Mouse (Mus musculus) testis, adult 2 months (tissue): ENCODE measurements around the gene Mest. TPM values are rescaled to one million over a fixed set of nuclear protein-coding genes. Genes with fewer than 3 reads are reported as not detected.

ENCODE experiments used
- H3K27ac ChIP-seq: fragments of 200-500 bp; 2 replicates; pipeline ENCODE4 v1.5.1; 2012; ENCODE audit warnings: low read depth, low read length; ENCODE audit not compliant: control insufficient read depth, insufficient read depth
- H3K27me3 ChIP-seq: fragments of 200-500 bp; 2 replicates; pipeline ENCODE4 v1.6.1; 2012; ENCODE audit warnings: mild to moderate bottlenecking, low read length, moderate library complexity; ENCODE audit not compliant: control insufficient read depth, insufficient read depth
- H3K36me3 ChIP-seq: fragments of 200-500 bp; 2 replicates; pipeline ENCODE4 v1.6.1; 2012; ENCODE audit warnings: mild to moderate bottlenecking, low read length; ENCODE audit not compliant: control insufficient read depth, insufficient read depth
- H3K4me1 ChIP-seq: fragments of 200-500 bp; 2 replicates; pipeline ENCODE4 v1.6.1; 2012; ENCODE audit warnings: low read length; ENCODE audit not compliant: control insufficient read depth, insufficient read depth
- H3K4me3 ChIP-seq: fragments of 200-500 bp; 2 replicates; pipeline ENCODE4 v1.5.1; 2012; ENCODE audit warnings: low read depth, mild to moderate bottlenecking, low read length, moderate library complexity, mixed read lengths; ENCODE audit not compliant: control insufficient read depth
- CTCF ChIP-seq: fragments of 200-500 bp; IDR thresholded peaks from 2 replicates; pipeline ENCODE4 v1.5.1; 2012; ENCODE audit warnings: low read depth, mild to moderate bottlenecking, inconsistent platforms, low read length, moderate library complexity; ENCODE audit not compliant: control insufficient read depth, insufficient read depth, insufficient replicate concordance
- POLR2A ChIP-seq: fragments of 200-500 bp; IDR thresholded peaks from 2 replicates; pipeline ENCODE4 v1.6.1; 2012; ENCODE audit warnings: low read depth, mild to moderate bottlenecking, inconsistent platforms, low read length, moderate library complexity; ENCODE audit not compliant: control insufficient read depth
- polyA plus RNA-seq: library from polyadenylated mRNA; depleted of rRNA; stranded (reverse); fragments of >200 nt; gene quantifications from 2 replicates; pipeline ENCODE4 v1.2.3, GENCODE M21; 2012; rRNA removed

Mest gene
- polyA plus RNA-seq = 7.8 and 8.0 TPM in 2 replicates

DNA sequence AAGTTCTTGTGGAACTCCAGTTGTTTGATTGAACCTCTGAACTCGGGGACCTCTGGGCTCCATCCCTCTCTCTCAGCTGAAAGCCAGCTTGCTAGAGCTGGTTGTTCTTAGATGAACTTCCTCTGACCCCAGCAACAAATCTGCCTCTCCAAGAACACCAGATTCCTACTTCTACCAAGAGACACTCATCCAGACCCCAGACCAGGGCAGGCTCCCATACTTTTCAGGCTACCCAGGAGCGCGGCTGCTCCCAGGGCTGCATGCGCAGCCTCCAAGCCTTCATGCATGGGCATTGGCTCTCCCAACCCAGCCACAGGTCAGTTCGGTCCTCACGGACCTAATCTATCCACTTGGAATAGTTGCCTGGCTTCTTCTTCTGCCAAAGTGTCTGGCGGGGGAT is at the start of gene Mest:
Mest (plus strand) TSS at position 217 of the 400 bp plus-strand sequence.
- no peaks in the 10 kb centered on the region for H3K36me3 ChIP-seq
- H3K27me3 ChIP-seq = no peaks in the 10 kb centered on the region
- TF ChIP-seq POLR2A = no peak
- TF ChIP-seq CTCF = no peak
- no peak within 1 kb of the TSS for H3K4me3 ChIP-seq
- no peak within 1 kb of the TSS for H3K27ac ChIP-seq
- H3K4me1 ChIP-seq = no peaks in the 10 kb centered on the region

DNA sequence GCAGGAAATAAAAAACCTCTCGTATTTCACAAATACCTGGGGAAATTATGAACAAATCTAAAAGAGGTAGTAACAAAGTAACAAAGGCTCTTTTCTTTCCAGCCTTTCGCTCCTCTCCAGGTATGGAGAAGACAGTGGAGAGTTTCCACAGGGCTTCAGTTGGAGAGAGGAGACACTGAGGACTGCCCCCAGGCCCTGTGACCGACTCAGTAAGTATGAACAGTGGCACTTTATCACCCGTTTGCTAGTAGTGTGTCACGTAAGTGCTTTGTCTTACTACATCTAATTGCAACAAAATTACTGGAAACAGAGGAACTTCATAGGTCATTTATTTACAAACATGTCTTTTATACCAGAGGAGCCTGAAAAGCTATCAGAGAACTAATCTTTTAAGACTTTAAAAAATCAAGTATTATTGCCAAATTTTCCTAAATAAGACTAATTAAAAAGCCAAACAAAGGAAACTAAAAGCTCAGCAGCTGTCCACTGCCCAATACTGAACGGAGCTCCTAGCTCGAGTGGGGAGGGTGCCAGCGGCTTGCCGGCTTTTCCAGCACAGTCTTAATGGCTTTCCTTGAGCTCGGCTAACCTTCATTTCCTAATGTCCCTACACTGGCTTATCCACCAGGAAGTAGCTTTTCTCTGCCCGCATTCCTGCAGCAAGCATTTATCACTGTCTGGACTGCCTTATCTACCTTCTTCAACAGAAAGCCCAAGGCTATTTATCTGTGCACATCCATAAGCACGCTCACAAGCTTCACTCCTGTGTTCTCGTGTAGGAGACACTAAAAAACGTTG is 49.4 kb upstream of the Mest start:
- Histone ChIP-seq H3K36me3 (no peaks in the 10 kb centered on the region; the same call in 1 of the 2 replicates), H3K27ac (no peak overlapping the region), H3K4me1 (no peaks in the 10 kb centered on the region), H3K27me3 (no peaks in the 10 kb centered on the region), H3K4me3 (no peak overlapping the region)
- TF ChIP-seq CTCF = no peak
- no peak for TF ChIP-seq POLR2A

DNA sequence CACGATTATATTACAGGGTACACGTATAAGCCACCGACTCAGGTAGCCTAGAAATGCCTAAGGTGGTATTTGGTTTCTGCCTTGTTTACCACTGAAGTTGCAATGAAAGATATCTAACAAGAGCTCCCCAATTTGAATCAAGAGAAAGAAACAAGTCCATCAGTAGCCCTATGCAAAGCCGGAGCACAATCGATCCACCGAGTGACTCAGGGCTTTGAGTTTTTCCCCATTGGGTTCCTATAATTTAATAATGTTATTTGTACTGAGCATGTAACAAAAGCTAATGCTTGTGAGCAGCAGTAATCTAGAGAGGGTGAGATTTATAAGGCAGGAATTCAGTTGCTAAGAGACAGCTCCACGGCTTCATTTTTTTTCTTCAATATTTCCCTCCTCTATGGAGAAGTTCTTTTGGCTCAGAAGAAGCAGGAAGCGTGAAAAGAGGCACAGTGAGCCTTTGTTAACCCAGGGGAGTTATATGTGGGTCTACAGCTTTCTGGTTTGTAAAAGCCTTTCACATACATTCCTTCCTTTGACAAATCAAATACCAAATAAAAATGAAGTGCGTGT is 48.5 kb upstream of the Mest start:
- TF ChIP-seq CTCF (no peak), POLR2A (no peak)
- Histone ChIP-seq H3K36me3 (no peaks in the 10 kb centered on the region; the same call in 1 of the 2 replicates), H3K27me3 (no peaks in the 10 kb centered on the region), H3K27ac (no peak overlapping the region), H3K4me1 (no peaks in the 10 kb centered on the region), H3K4me3 (no peak overlapping the region)

DNA sequence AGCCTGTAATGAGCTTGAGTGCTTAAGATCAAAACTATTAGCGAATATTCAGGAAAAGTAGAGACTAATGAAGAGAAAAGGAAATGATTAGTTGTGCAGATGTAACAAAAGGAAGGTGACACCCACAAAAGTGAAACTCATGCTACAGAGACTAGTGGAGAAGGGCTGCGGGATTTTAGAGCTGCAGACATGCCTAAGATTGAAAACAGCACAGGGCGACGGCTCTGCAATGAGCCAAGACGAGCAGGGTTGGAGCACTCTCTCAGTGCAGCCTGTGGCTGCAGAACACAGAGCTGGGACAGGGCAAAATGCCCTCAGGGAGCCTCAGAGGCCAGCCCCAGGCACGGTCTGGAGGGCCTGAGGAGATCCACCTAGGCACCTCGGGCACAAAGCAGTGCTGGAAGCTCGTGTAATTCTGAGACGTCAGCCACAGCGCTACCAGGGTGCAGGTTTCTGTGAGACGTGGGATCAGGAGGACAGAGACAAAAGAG is 48.0 kb upstream of the Mest start:
- Histone ChIP-seq H3K27ac (no peak overlapping the region), H3K27me3 (no peaks in the 10 kb centered on the region), H3K36me3 (no peaks in the 10 kb centered on the region; the same call in 1 of the 2 replicates), H3K4me3 (no peak overlapping the region), H3K4me1 (no peaks in the 10 kb centered on the region)
- no peak for TF ChIP-seq CTCF
- no peak for TF ChIP-seq POLR2A

DNA sequence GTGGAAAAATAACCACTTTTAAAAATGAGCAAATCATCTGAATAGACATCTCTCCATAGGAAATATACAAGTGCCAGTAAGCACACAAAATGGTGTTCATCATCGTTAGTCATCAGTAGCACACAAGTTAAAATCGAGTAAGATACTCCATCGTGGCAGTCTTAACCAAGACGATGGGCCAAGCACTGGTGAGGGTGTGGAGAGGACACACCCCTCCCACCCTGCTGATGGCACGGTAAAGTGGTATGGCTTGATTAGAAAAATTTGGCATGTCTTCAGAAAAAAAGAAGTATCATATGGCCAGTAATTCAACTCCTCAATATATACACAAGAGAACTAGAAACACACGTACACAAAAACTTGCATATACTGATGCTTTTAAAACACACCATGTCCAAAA is 46.8 kb upstream of the Mest start:
- TF ChIP-seq POLR2A (no peak), CTCF (no peak)
- no peak overlapping the region for H3K27ac ChIP-seq
- no peaks in the 10 kb centered on the region for H3K27me3 ChIP-seq
- H3K4me3 ChIP-seq = no peak overlapping the region
- H3K4me1 ChIP-seq = no peaks in the 10 kb centered on the region
- H3K36me3 ChIP-seq = no peaks in the 10 kb centered on the region; the same call in 1 of the 2 replicates

DNA sequence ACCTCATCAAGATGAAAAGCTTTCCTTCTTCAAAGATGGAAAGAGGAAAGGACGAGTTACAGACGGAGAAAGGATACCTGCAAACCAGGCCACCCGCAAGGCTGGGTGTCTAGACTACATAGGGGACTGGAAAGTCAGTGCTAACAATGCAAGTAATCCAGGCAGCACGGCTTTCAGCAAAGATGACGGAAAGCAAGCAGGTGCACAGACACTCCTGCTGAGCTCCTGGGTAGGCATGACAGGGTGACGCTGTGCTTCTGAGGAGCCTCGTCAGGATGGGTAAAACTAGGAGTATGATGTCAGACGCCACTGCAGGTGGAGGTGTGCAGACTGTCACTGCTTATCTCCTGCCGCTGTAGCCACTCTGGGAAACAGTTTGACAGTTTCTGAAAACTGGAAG is 45.8 kb upstream of the Mest start:
- Histone ChIP-seq H3K27ac (no peak overlapping the region), H3K36me3 (no peaks in the 10 kb centered on the region; the same call in 1 of the 2 replicates), H3K4me1 (no peaks in the 10 kb centered on the region), H3K27me3 (no peaks in the 10 kb centered on the region), H3K4me3 (no peak overlapping the region)
- TF ChIP-seq POLR2A = no peak
- no peak for TF ChIP-seq CTCF

DNA sequence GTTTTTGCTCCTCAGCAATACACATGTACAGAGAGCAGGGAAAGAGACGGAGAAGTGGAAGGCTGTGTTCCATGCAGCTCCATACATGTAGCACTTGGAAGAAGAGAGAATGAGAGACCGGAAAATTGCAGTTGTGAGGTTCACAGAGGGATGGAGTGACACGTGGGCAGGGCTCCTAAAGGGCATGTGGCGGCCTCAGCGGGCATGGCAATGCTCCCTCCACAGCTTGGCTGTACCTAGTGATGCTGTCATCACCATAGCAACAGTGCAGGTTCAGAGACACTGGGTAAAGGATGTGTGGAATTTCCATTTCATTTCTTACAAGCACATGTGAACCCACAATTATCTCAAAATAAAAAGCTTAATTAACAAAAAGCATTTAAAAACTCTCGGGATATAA is 44.9 kb upstream of the Mest start:
- Histone ChIP-seq H3K27ac (no peak overlapping the region), H3K4me1 (no peaks in the 10 kb centered on the region), H3K4me3 (no peak overlapping the region), H3K27me3 (no peaks in the 10 kb centered on the region), H3K36me3 (no peaks in the 10 kb centered on the region; the same call in 1 of the 2 replicates)
- TF ChIP-seq POLR2A = no peak
- no peak for TF ChIP-seq CTCF
